13 mouse cellular contexts compared by ENCODE assay signal in the genomic region with DNA sequence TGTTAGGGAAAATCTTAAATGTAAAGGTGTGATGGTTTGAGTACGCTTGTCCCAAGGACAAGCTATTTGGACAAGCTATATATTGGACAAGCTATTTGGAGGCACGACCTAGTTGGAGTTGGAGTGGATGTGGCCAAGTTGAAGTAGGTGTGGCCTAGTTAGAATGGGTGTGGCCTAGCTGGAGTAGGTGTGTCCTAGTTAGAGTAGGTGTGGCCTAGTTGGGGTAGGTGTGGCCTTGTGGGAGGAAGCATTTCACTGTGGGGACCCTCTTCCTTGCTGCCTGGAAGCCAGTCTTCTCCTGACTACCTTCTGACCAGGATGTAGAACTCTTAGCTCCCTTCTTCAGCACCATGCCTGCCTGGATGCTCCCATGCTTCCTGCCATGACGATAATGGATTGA. TPM values are rescaled to one million over a fixed set of nuclear protein-coding genes. Genes with fewer than 3 reads are reported as not detected.
"Had no signal": no experiment of that assay in that cellular context is flagged by ENCODE, and none has a peak within 500 bp of the region (broad histone marks: within the 10 kb centered on the region; RNA-seq: fewer than 3 reads in every experiment).

No protein-coding gene starts in this region.

- DNase-seq: lung, adult 18-20 months; lung, embryonic 14.5 days; lung, postnatal 10 days; right cerebral cortex, postnatal 14 days; thymus, adult 18-20 months; thymus, postnatal 25 days; thymus, postnatal 4 days had no signal

- H3K27me3 ChIP-seq: megakaryocyte, embryonic 14.5 days; midbrain, embryonic 13.5 days; midbrain, embryonic 15.5 days; neural tube, embryonic 12.5 days had no signal

- ATAC-seq: midbrain, embryonic 13.5 days; midbrain, embryonic 15.5 days had no signal

- H3K9me3 ChIP-seq: midbrain, embryonic 13.5 days; midbrain, embryonic 15.5 days; neural tube, embryonic 12.5 days had no signal

- H3K36me3 ChIP-seq: midbrain, embryonic 13.5 days; midbrain, embryonic 15.5 days; neural tube, embryonic 12.5 days had no signal

- H3K4me2 ChIP-seq: lung, embryonic 14.5 days; midbrain, embryonic 11.5 days; midbrain, embryonic 13.5 days; midbrain, embryonic 15.5 days; neural tube, embryonic 12.5 days had no signal

- H3K27ac ChIP-seq: macrophage; midbrain, embryonic 13.5 days; midbrain, embryonic 15.5 days; neural tube, embryonic 12.5 days had no signal

- H3K4me3 ChIP-seq: megakaryocyte, embryonic 14.5 days; midbrain, embryonic 13.5 days; midbrain, embryonic 15.5 days; neural tube, embryonic 12.5 days had no signal

- H3K4me1 ChIP-seq: megakaryocyte, embryonic 14.5 days; midbrain, embryonic 13.5 days; midbrain, embryonic 15.5 days; neural tube, embryonic 12.5 days had no signal

- H3K9ac ChIP-seq: lung, embryonic 14.5 days; midbrain, embryonic 13.5 days; midbrain, embryonic 15.5 days; neural tube, embryonic 12.5 days had no signal

RNA-seq across cellular contexts. Expression of a gene that starts 50.9 kb away (rescaled TPM):
- polyA plus RNA-seq: macrophage; midbrain, embryonic 11.5 days had no signal
